23 mouse cellular contexts compared by ENCODE assay signal in the genomic region with DNA sequence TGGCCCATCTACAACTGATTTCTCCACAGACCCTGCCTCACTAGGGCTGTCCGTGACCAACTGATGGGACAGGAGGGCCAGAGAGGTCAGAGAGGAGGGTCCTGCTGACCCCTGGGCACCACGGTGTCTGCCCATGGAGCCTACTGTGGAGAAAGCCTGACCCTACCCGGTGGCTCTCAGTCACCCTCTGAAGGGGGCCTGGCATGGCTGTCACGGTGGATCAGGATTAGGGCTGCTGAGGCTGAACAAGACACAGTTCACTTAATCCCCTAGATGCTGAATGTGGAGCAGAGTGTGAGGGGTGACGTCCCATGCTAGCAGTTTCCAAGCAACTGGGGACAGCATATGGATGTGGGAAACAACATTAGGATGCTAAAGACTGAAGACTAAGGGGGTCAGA. TPM values are rescaled to one million over a fixed set of nuclear protein-coding genes. Genes with fewer than 3 reads are reported as not detected.
DNase-seq lines count a peak whose midpoint lies in the region; ATAC-seq and TF ChIP-seq lines count a peak whose summit lies in the region.
"Had no signal": no experiment of that assay in that cellular context is flagged by ENCODE, and none has a peak within 500 bp of the region (broad histone marks: within the 10 kb centered on the region; RNA-seq: fewer than 3 reads in every experiment).

No protein-coding gene starts in this region.

- peak; percentile 85 for ATAC-seq in midbrain, embryonic 13.5 days
- ATAC-seq in midbrain, postnatal 0 days (ENCODE audit: low FRiP score), result peak; percentile 24; the same call in 1 of the 2 replicates
- ATAC-seq: forebrain, embryonic 14.5 days; hindbrain, postnatal 0 days had no signal

- WGBS in midbrain, embryonic 13.5 days, result 31% methylated on average over 5 of the region's 5 CpGs
- WGBS in midbrain, postnatal 0 days, result 24% methylated on average over 5 of the region's 5 CpGs

- H3K4me1 ChIP-seq in cortical plate, adult 2 months (ENCODE audit: control insufficient read depth, insufficient read depth, low read length), result no peaks in the 10 kb centered on the region
- peaks cover 30% of the 10 kb centered on the region for H3K4me1 ChIP-seq in midbrain, embryonic 13.5 days (replicated peaks)
- no peaks in the 10 kb centered on the region for H3K4me1 ChIP-seq in midbrain, postnatal 0 days (ENCODE audit: insufficient read depth, low read length)

- H3K4me3 ChIP-seq in cortical plate, adult 2 months (ENCODE audit: insufficient read depth, low read length), result no peak overlapping the region
- no peak overlapping the region for H3K4me3 ChIP-seq in midbrain, embryonic 13.5 days (replicated peaks)
- no peak overlapping the region for H3K4me3 ChIP-seq in midbrain, postnatal 0 days (ENCODE audit: low read depth, low read length)
- H3K4me3 ChIP-seq: embryonic facial prominence, embryonic 15.5 days; erythroblast, embryonic 14.5 days; forebrain, embryonic 10.5 days; heart, embryonic 12.5 days; hindbrain, embryonic 12.5 days had no signal

- H3K4me2 ChIP-seq in midbrain, embryonic 13.5 days (replicated peaks), result no peak overlapping the region
- H3K4me2 ChIP-seq in midbrain, postnatal 0 days (ENCODE audit: low read depth, low read length, poor library complexity, severe bottlenecking), result no peak overlapping the region
- H3K4me2 ChIP-seq: embryonic facial prominence, embryonic 15.5 days; heart, embryonic 12.5 days; hindbrain, embryonic 12.5 days had no signal

- no peak for TF ChIP-seq CTCF in brain, embryonic 14.5 days (IDR thresholded peaks at IDR 0.05; ENCODE audit: borderline replicate concordance, extremely low read depth, insufficient read depth, insufficient read length)
- TF ChIP-seq CTCF in cortical plate, adult 2 months (IDR thresholded peaks at IDR 0.05; ENCODE audit: extremely low read depth, insufficient read depth, low read length), result no peak
- no peak for TF ChIP-seq CTCF in midbrain, postnatal 0 days (IDR thresholded peaks at IDR 0.05)

- no peaks in the 10 kb centered on the region for H3K36me3 ChIP-seq in midbrain, embryonic 13.5 days
- H3K36me3 ChIP-seq in midbrain, postnatal 0 days (ENCODE audit: insufficient read depth, low read length), result no peaks in the 10 kb centered on the region
- H3K36me3 ChIP-seq: embryonic facial prominence, embryonic 15.5 days; forebrain, embryonic 10.5 days; heart, embryonic 12.5 days; hindbrain, embryonic 12.5 days had no signal

- TF ChIP-seq POLR2A in brain, embryonic 14.5 days (IDR thresholded peaks at IDR 0.05; ENCODE audit: borderline replicate concordance, extremely low read depth, insufficient read depth, insufficient read length, poor library complexity, severe bottlenecking), result no peak
- no peak for TF ChIP-seq POLR2A in cortical plate, adult 2 months (IDR thresholded peaks at IDR 0.05; ENCODE audit: extremely low read depth, insufficient read depth, low read length)

- H3K9ac ChIP-seq in midbrain, embryonic 13.5 days (replicated peaks), result no peak overlapping the region
- H3K9ac ChIP-seq in midbrain, postnatal 0 days (replicated peaks; ENCODE audit: low read length, poor library complexity, severe bottlenecking), result no peak overlapping the region
- H3K9ac ChIP-seq: embryonic facial prominence, embryonic 15.5 days; heart, embryonic 12.5 days; hindbrain, embryonic 12.5 days had no signal

- peak; percentile 60 for DNase-seq in brain, embryonic 14.5 days (ENCODE audit: low read depth)
- DNase-seq in midbrain, postnatal 0 days (ENCODE audit: low spot score), result no peak
- DNase-seq in cerebellum, adult 8-10 months, result no peak
- DNase-seq in urinary bladder, adult 2 months (ENCODE audit: low spot score), result no peak
- DNase-seq in adrenal gland, postnatal 4 days (ENCODE audit: low spot score in 2 of 2), result no peak
- DNase-seq in thymus, postnatal 4 days, result no peak
- DNase-seq: adrenal gland, adult 8-10 months; adrenal gland, postnatal 36 days; cerebellum, adult 18-20 months; cerebellum, postnatal 10 days; embryo, embryonic 11 days; gastrocnemius, postnatal 10 days; heart, postnatal 36 days had no signal

- H3K27ac ChIP-seq in cortical plate, adult 2 months (ENCODE audit: insufficient read depth, low read length), result peak overlapping the region; percentile 57; the same call in 1 of the 2 replicates
- H3K27ac ChIP-seq in midbrain, embryonic 13.5 days, result peak overlapping the region; percentile 67
- no peak overlapping the region for H3K27ac ChIP-seq in midbrain, postnatal 0 days (ENCODE audit: low read depth, low read length)
- H3K27ac ChIP-seq: embryonic facial prominence, embryonic 15.5 days; forebrain, embryonic 10.5 days; hindbrain, embryonic 12.5 days; hindbrain, postnatal 0 days had no signal

- H3K27me3 ChIP-seq in midbrain, embryonic 13.5 days, result 0 out of 2 replicates have a peak, but pooled peaks cover 4% of the 10 kb centered on the region
- H3K27me3 ChIP-seq in midbrain, postnatal 0 days (ENCODE audit: insufficient read depth, low read length), result no peaks in the 10 kb centered on the region
- H3K27me3 ChIP-seq: embryonic facial prominence, embryonic 15.5 days had no signal

- H3K9me3 ChIP-seq in midbrain, embryonic 13.5 days, result no peaks in the 10 kb centered on the region
- no peaks in the 10 kb centered on the region for H3K9me3 ChIP-seq in midbrain, postnatal 0 days (ENCODE audit: low read length)
- H3K9me3 ChIP-seq: embryonic facial prominence, embryonic 15.5 days; heart, embryonic 12.5 days; hindbrain, embryonic 12.5 days had no signal

RNA-seq across cellular contexts. Expression of a gene that starts 9.3 kb away (rescaled TPM):
- 3.1 TPM in 2 replicates for polyA plus RNA-seq in brain, embryonic 14.5 days (2012; rRNA removed)
- 17.5 and 20.3 TPM in 2 replicates for polyA plus RNA-seq in cortical plate, adult 2 months (2012; rRNA removed)
- 2.0 and 2.1 TPM in 2 replicates for polyA plus RNA-seq in midbrain, embryonic 13.5 days (2015; fragmentation: Nextera tagmentation; extraction: Ambion mirVana)
- total RNA-seq in midbrain, postnatal 0 days (2014; rRNA removed), result 8.5 and 13.5 TPM in 2 replicates
- 11.6 and 11.8 TPM in 2 replicates for polyA plus RNA-seq in midbrain, postnatal 0 days (2015; fragmentation: Nextera tagmentation; extraction: Ambion mirVana)
- polyA plus RNA-seq in urinary bladder, adult 2 months (2012; rRNA removed), result 147 and 168 TPM in 2 replicates
- 10 to 100 TPM; 19.7 to 26.9 TPM for total RNA-seq in adrenal gland, postnatal 4 days (2021)
- polyA plus RNA-seq: erythroblast, embryonic 14.5 days had no signal

RNA-seq across cellular contexts. Expression of a gene that starts 24.4 kb away (rescaled TPM):
- 0.24 and 0.38 TPM in 2 replicates for polyA plus RNA-seq in brain, embryonic 14.5 days (2012; rRNA removed)
- 0.96 and 1.1 TPM in 2 replicates for polyA plus RNA-seq in cortical plate, adult 2 months (2012; rRNA removed)
- not detected in 2 replicates for polyA plus RNA-seq in midbrain, embryonic 13.5 days (2015; fragmentation: Nextera tagmentation; extraction: Ambion mirVana)
- total RNA-seq in midbrain, postnatal 0 days (2014; rRNA removed), result 0.28 and 0.82 TPM in 2 replicates
- polyA plus RNA-seq in midbrain, postnatal 0 days (2015; fragmentation: Nextera tagmentation; extraction: Ambion mirVana), result 0.83 and 1.1 TPM in 2 replicates
- 2.2 and 2.3 TPM in 2 replicates for polyA plus RNA-seq in urinary bladder, adult 2 months (2012; rRNA removed)
- under 1 TPM; 0.42 to 0.48 TPM for total RNA-seq in adrenal gland, postnatal 4 days (2021)
- total RNA-seq: gastrocnemius, postnatal 10 days; heart, postnatal 36 days had no signal
- polyA plus RNA-seq: erythroblast, embryonic 14.5 days had no signal

RNA-seq across cellular contexts. Expression of a gene that starts 40.0 kb away (rescaled TPM):
- polyA plus RNA-seq in brain, embryonic 14.5 days (2012; rRNA removed), result 0.14 and 0.23 TPM in 2 replicates
- 5.3 and 5.5 TPM in 2 replicates for polyA plus RNA-seq in cortical plate, adult 2 months (2012; rRNA removed)
- 0.08 and 0.47 TPM in 2 replicates for polyA plus RNA-seq in midbrain, embryonic 13.5 days (2015; fragmentation: Nextera tagmentation; extraction: Ambion mirVana)
- 0.61 and 1.6 TPM in 2 replicates for total RNA-seq in midbrain, postnatal 0 days (2014; rRNA removed)
- polyA plus RNA-seq in midbrain, postnatal 0 days (2015; fragmentation: Nextera tagmentation; extraction: Ambion mirVana), result 0.27 and 0.28 TPM in 2 replicates
- 3.5 and 6.6 TPM in 2 replicates for polyA plus RNA-seq in urinary bladder, adult 2 months (2012; rRNA removed)
- total RNA-seq in adrenal gland, postnatal 4 days (2021), result under 1 TPM; 0.59 to 0.81 TPM
- polyA plus RNA-seq: embryonic facial prominence, embryonic 11.5 days; erythroblast, embryonic 14.5 days; heart, embryonic 12.5 days; hindbrain, embryonic 12.5 days had no signal
